8 mouse cellular contexts compared by ENCODE assay signal in the genomic region with DNA sequence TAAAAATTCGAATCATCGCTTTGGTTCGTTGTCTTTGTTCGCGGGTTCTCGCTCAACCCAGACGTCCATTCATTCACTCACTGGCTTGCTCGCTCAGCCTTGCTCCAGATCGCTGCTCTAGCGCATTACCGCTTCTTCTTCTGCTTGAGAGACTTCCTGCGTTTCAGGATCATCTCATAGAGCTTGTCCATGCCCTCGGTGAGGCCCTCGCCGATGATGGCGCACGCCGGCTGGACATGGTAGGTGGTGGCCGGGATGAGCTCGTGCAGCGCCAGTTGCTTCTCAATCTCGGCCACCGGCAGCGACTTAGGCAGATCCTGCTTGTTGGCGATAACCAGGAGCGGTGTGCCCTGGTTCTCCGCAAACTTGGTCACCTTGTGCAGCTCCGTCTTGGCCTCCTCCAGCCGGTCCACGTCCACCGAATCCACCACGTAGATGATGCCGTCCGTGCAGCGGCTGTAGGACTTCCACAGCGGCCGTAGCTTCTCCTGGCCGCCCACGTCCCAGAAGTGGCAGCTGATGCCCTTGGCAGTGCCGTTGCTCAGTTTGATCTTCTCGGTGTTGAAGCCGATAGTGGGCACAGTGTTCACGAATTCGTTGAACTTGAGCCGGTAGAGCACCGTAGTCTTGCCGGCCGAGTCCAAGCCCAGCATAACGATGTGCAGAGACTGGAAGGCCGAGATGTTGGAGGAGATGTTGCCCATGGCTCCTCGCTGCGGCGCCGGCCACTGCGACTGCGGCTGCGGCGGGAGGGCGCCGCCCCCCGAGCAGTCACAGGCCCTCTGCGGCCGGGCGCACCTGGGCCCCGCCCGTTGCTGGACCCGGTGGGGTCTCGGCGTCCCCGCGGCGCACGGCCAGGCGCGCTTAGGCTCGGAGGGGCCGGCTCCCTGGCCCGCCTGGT. TPM values are rescaled to one million over a fixed set of nuclear protein-coding genes. Genes with fewer than 3 reads are reported as not detected.
DNase-seq lines count a peak whose midpoint lies in the region; ATAC-seq lines count a peak whose summit lies in the region.

No protein-coding gene starts in this region.

- no peaks in the 10 kb centered on the region for H3K9me3 ChIP-seq in embryonic facial prominence, embryonic 10.5 days
- no peaks in the 10 kb centered on the region for H3K9me3 ChIP-seq in heart, embryonic 15.5 days (replicated peaks)

- peak overlapping the region; percentile 85 for H3K4me3 ChIP-seq in embryonic facial prominence, embryonic 10.5 days
- peak overlapping the region; percentile 88 for H3K4me3 ChIP-seq in heart, embryonic 15.5 days

- ATAC-seq in heart, embryonic 15.5 days (replicated peaks; ENCODE audit: insufficient number of reproducible peaks, insufficient read depth, low FRiP score, low read depth) = peak; percentile 67

- H3K4me1 ChIP-seq in embryonic facial prominence, embryonic 10.5 days = peaks cover 39% of the 10 kb centered on the region
- peaks cover 16% of the 10 kb centered on the region for H3K4me1 ChIP-seq in heart, embryonic 15.5 days (replicated peaks)

- H3K27me3 ChIP-seq in embryonic facial prominence, embryonic 10.5 days (replicated peaks; ENCODE audit: low read depth, poor library complexity, severe bottlenecking) = peaks cover 22% of the 10 kb centered on the region
- H3K27me3 ChIP-seq in heart, embryonic 15.5 days = no peaks in the 10 kb centered on the region

- H3K27ac ChIP-seq in embryonic facial prominence, embryonic 10.5 days (replicated peaks) = peak overlapping the region; percentile 96
- peak overlapping the region; percentile 89 for H3K27ac ChIP-seq in heart, embryonic 15.5 days

- peak overlapping the region; percentile 83 for H3K9ac ChIP-seq in heart, embryonic 15.5 days

- WGBS in embryonic facial prominence, embryonic 10.5 days = under 1% methylated on average over 78 of the region's 78 CpGs
- WGBS in heart, embryonic 15.5 days = under 1% methylated on average over 78 of the region's 78 CpGs

- peak overlapping the region; percentile 76 for H3K4me2 ChIP-seq in heart, embryonic 15.5 days

- peaks cover 21% of the 10 kb centered on the region for H3K36me3 ChIP-seq in embryonic facial prominence, embryonic 10.5 days (replicated peaks)
- no peaks in the 10 kb centered on the region for H3K36me3 ChIP-seq in heart, embryonic 15.5 days

- DNase-seq in 3T3-L1 (ENCODE audit: low read depth, low spot score) = peak; percentile 59
- peak; percentile 7 for DNase-seq in adipocyte (ENCODE audit: low spot score)
- DNase-seq in embryonic facial prominence, embryonic 10.5 days (ENCODE audit: low spot score) = peak; percentile 75
- DNase-seq in kidney, postnatal 25 days = peak; percentile 26 to 40
- DNase-seq in lung, postnatal 10 days = peak; percentile 47
- DNase-seq in retina, embryonic 14.5 days (ENCODE audit: low spot score) = peak; percentile 66
- peak; percentile 37 for DNase-seq in yolk sac, embryonic 10.5 days (ENCODE audit: low spot score)

RNA-seq across cellular contexts. Expression of a gene that starts 0.8 kb away (rescaled TPM):
- 14.8 and 15.4 TPM in 2 replicates for polyA plus RNA-seq in embryonic facial prominence, embryonic 10.5 days (2016; fragmentation: Nextera tagmentation; extraction: Ambion mirVana)
- polyA plus RNA-seq in heart, embryonic 15.5 days (2015; fragmentation: Nextera tagmentation; extraction: Ambion mirVana) = 7.0 and 9.2 TPM in 2 replicates

Comparison
In these comparisons a context has a peak if more than half of its experiments do, and no peak if none do; other contexts are left out.
1. Peak in every context shown above with its lines: DNase-seq, ATAC-seq, H3K4me3 ChIP-seq and H3K27ac ChIP-seq.
2. DNase-seq: peak in every context shown above with its lines; median percentile 75 in embryonic facial prominence, embryonic 10.5 days; 66 in retina, embryonic 14.5 days; 59 in 3T3-L1; 47 in lung, postnatal 10 days; 37 in yolk sac, embryonic 10.5 days; 33 in kidney, postnatal 25 days; 7 in adipocyte.